Mouse (Mus musculus) layer of hippocampus, adult 9-10 months (tissue): ENCODE measurements around the gene Ppp1r9b.

Experiments used
- DNase-seq: peaks from one replicate; pipeline ENCODE4 v3.0.0; 2022; ENCODE audit warnings: low spot score

Gene Ppp1r9b

GRCm38 (mm10) chr11:95046980-95047680, 56.3 kb downstream of the Ppp1r9b start:
- DNase-seq = no peak

GRCm38 (mm10) chr11:95053062-95053461, 62.2 kb downstream of the Ppp1r9b start:
- DNase-seq = no peak
